Mouse (Mus musculus) lung, embryonic 15.5 days (tissue): Measurements from ENCODE around the gene Mapkap1. TPM values are rescaled to one million over a fixed set of nuclear protein-coding genes. Genes with fewer than 3 reads are reported as not detected.

Experiments
- ATAC-seq: fragments of 200-750 bp; cut with Nextera tagmentation; 2 replicates; pipeline ENCODE4 v1.8.0; 2017; ENCODE audit warnings: moderate number of reproducible peaks, borderline replicate concordance; ENCODE audit not compliant: low FRiP score, low TSS enrichment; ENCODE audit errors: extremely low read depth
- H3K27ac ChIP-seq: fragments of 300-500 bp; sonication (generic); 2 replicates; pipeline ENCODE4 v1.5.1; 2015; ENCODE audit warnings: moderate library complexity, mild to moderate bottlenecking, inconsistent platforms
- H3K27me3 ChIP-seq: fragments of 300-500 bp; sonication (generic); 2 replicates; pipeline ENCODE4 v1.6.1; 2015; ENCODE audit warnings: inconsistent platforms
- H3K36me3 ChIP-seq: fragments of 300-500 bp; sonication (generic); 2 replicates; pipeline ENCODE4 v1.6.1; 2015; ENCODE audit warnings: inconsistent platforms
- H3K4me1 ChIP-seq: fragments of 300-500 bp; sonication (generic); 2 replicates; pipeline ENCODE4 v1.6.1; 2015; ENCODE audit warnings: inconsistent platforms
- H3K4me2 ChIP-seq: fragments of 300-500 bp; sonication (generic); 2 replicates; pipeline ENCODE4 v1.6.1; 2015; ENCODE audit warnings: inconsistent platforms, mild to moderate bottlenecking, moderate library complexity
- H3K4me3 ChIP-seq: fragments of 300-500 bp; sonication (generic); 2 replicates; pipeline ENCODE4 v1.5.1; 2015; ENCODE audit warnings: mild to moderate bottlenecking, inconsistent platforms
- H3K9ac ChIP-seq: fragments of 300-500 bp; sonication (generic); 2 replicates; pipeline ENCODE4 v1.6.1; 2015; ENCODE audit warnings: inconsistent platforms
- H3K9me3 ChIP-seq: fragments of 300-500 bp; sonication (generic); 2 replicates; pipeline ENCODE4 v1.6.1; 2016; ENCODE audit warnings: inconsistent platforms
- WGBS: fragments of 180-500 bp; shearing (Covaris S2); methylation state at CpG from one replicate; pipeline ENCODE4 v1.1.7; 2015; 5-methylcytosine and 5-hydroxymethylcytosine counted together
- polyA plus RNA-seq: library from polyadenylated mRNA; unstranded; fragments of >200 nt; fragmentation: Nextera tagmentation; extraction: Ambion mirVana; gene quantifications from 2 replicates; pipeline ENCODE4 v1.2.1, GENCODE M21; 2015

The Mapkap1 gene
- polyA plus RNA-seq, 1 experiment from 2014 or later, result 97.3 TPM

DNA sequence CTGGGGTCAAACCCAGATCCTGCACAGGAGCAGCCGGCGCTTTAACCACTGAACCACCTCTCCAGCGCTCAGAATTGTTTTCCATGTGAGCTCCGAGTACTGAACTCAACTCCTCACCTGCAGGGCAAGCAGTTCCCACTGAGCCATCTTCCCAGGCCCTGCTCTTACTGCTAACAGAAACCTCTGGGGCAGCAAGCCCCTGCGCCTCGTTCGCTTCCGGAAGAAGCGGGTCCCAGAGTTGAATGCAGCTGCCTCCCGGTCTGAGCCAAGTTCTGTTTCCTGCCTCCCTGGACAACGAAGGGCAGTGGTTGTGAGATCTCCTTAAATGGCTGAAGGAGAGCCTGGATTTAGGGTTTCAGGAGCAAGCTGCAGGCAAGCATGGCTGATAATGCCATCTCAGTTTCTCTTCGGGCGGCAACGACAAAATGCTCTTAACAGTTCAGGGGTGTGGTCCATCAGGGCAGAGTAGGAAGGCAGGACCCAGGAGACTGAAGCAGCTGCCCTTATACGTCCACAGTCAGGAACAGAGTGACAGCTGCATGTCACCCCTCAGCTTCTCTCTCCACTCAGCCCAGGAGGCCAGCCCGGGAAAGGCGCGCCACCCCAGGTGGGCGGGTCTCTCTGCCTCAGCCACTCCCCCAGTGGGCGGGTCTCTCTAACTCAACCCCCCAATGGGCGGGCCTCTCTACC, 239.4 kb downstream of the Mapkap1 start:
- Histone ChIP-seq H3K36me3 (no peaks in the 10 kb centered on the region), H3K4me2 (peak overlapping the region; percentile 84), H3K27me3 (no peaks in the 10 kb centered on the region), H3K27ac (no peak overlapping the region), H3K4me1 (peaks cover 12% of the 10 kb centered on the region), H3K9me3 (no peaks in the 10 kb centered on the region), H3K9ac (peak overlapping the region; percentile 33), H3K4me3 (peak overlapping the region; percentile 44)
- peak; percentile 89 for ATAC-seq
- WGBS, result 9% methylated on average over 21 of the region's 21 CpGs

DNA sequence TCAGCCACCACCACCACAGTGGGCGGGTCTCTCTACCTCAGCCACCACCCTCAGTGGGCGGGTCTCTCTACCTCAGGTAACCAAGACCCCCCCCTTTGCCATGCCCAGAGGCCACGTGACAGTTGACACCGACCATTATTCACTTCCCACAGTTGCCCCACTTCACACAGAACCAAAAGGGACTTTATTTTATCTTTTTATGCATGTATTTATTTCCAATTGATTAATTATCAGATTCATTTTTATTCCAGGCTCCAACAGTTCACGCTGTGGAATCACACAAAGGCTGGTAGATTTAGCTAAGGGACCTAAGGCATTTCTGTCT, 239.9 kb downstream of the Mapkap1 start:
- no peak overlapping the region for H3K9ac ChIP-seq
- peak overlapping the region; percentile 44 for H3K4me3 ChIP-seq
- peaks cover 12% of the 10 kb centered on the region for H3K4me1 ChIP-seq
- H3K36me3 ChIP-seq, result no peaks in the 10 kb centered on the region
- peak overlapping the region; percentile 84 for H3K4me2 ChIP-seq
- no peak for ATAC-seq
- 9% methylated on average over 5 of the region's 5 CpGs for WGBS
- H3K27me3 ChIP-seq, result no peaks in the 10 kb centered on the region
- H3K27ac ChIP-seq, result no peak overlapping the region
- H3K9me3 ChIP-seq, result no peaks in the 10 kb centered on the region

DNA sequence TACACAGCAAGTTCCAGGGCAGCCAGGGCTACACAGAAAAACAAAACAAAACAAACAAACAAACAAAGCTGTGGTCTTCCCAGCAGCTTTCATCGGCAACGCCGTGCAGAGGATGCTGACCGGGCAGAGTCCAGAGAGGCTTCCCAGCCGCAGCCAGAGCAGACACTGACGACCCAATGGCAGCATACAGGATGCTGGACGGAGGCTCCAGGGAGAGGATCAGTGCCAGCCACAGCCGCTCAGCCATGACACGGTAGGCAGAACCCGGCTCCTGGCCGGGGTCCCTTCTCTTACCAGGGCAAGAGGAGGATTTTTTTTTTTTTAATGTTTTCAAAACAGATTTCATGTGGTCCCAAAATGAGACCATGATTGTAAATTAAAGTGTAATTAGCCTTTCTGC, 240.8 kb downstream of the Mapkap1 start:
- 65% methylated on average over 11 of the region's 11 CpGs for WGBS

DNA sequence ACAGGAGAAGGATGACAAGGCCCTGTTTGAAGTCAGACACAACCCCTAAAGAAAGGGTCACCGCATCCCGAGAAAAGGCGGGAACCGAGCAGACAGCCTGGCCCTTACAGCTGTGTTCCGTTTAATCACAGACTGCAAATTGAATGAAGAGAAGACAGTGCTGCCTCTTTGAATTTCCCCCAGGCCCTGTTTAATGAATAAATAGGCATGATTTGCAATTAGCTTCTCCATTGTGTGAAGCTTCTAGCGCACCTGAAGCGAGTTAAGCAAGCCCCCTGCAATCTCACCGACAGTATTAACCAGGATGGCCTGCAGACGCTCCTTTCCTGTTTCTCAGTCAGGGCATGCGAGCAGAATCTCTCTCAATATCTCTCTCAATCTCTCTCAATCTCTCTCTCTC, 261.2 kb downstream of the Mapkap1 start:
- WGBS, result 38% methylated on average over 10 of the region's 10 CpGs

More for the DNA sequence above, 240.8 kb downstream of the Mapkap1 start:
- Histone ChIP-seq H3K27me3 (no peaks in the 10 kb centered on the region), H3K9me3 (no peaks in the 10 kb centered on the region), H3K4me1 (peaks cover 12% of the 10 kb centered on the region), H3K4me3 (no peak overlapping the region), H3K4me2 (no peak overlapping the region), H3K9ac (no peak overlapping the region), H3K27ac (no peak overlapping the region), H3K36me3 (no peaks in the 10 kb centered on the region)
- no peak for ATAC-seq

DNA sequence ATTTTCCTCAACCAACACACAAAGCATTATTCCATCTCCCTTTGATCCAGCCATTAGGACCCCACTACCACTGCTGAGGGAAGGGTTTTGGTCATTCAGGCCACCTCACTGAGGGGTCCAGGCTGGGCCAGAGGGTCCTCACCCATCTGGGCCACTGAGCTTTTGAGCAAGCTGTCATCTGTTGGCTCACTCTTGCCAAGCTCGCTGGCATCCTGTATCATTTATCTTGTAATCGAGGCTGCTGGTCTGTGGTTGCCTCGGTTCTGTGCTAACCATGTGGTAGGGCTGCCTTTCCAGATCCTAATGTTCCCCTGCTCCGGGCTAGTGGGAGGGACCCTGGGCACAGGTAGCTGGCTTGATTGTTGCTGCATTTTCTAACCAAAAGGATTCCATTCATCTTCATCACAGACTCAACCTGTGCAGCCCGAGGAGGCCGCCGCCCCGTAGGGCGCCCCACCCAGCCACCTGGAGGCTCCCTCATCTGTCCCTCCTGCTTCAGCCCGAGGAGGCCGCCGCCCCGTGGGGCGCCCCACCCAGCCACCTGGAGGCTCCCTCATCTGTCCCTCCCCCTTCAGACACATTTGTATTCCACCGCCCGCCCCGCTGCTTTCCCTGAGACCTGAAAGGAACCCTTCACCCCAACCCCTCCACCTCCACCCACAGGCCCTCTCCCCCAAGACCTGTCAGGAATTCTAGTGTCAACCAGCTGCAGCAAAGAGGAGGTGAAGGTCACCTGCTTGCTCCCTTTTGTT, 262.0 kb downstream of the Mapkap1 start:
- no peak overlapping the region for H3K9ac ChIP-seq
- no peak overlapping the region for H3K4me3 ChIP-seq
- WGBS, result 29% methylated on average over 17 of the region's 17 CpGs

More for the DNA sequence above, 261.2 kb downstream of the Mapkap1 start:
- no peak overlapping the region for H3K9ac ChIP-seq
- no peak overlapping the region for H3K4me2 ChIP-seq
- no peak overlapping the region for H3K27ac ChIP-seq
- peaks cover 19% of the 10 kb centered on the region; the same call in 1 of the 2 replicates for H3K4me1 ChIP-seq
- H3K27me3 ChIP-seq, result 0 out of 2 replicates have a peak, but pooled peaks cover 5% of the 10 kb centered on the region
- no peaks in the 10 kb centered on the region for H3K36me3 ChIP-seq
- no peaks in the 10 kb centered on the region for H3K9me3 ChIP-seq
- ATAC-seq, result no peak
- H3K4me3 ChIP-seq, result no peak overlapping the region

DNA sequence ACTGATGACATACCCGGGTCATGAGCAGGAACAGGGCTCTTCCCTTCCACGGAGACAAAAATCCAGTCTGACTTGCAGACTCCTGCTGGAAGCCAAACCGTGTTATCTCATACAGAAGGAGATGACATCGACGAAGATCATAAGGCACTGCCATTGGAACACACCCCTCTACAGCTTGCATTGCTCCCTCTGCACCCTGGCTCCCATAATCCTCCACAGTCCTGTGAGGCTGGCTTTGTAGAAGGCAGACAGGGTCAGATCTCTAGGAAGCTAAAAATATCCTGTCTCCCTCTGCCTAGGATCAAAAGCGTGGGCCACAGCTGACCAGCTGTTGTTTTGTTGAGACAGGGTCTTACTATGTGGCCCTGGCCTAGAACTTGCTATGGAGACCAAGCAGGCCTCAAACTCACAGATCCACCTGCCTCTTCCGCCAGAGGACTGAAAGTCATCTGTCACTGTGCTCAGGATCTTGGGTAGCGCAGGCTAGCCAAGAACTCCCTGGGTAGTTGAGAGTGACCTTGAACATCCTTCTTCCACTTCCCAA, 262.7 kb downstream of the Mapkap1 start:
- H3K4me1 ChIP-seq, result peaks cover 24% of the 10 kb centered on the region
- no peaks in the 10 kb centered on the region for H3K9me3 ChIP-seq
- H3K36me3 ChIP-seq, result no peaks in the 10 kb centered on the region
- ATAC-seq, result no peak
- WGBS, result 35% methylated on average over 8 of the region's 8 CpGs
- no peak overlapping the region for H3K9ac ChIP-seq
- H3K27me3 ChIP-seq, result 0 out of 2 replicates have a peak, but pooled peaks cover 5% of the 10 kb centered on the region
- H3K27ac ChIP-seq, result no peak overlapping the region
- H3K4me3 ChIP-seq, result no peak overlapping the region
- no peak overlapping the region for H3K4me2 ChIP-seq

More for the DNA sequence above, 262.0 kb downstream of the Mapkap1 start:
- Histone ChIP-seq H3K27me3 (0 out of 2 replicates have a peak, but pooled peaks cover 5% of the 10 kb centered on the region), H3K9me3 (no peaks in the 10 kb centered on the region), H3K4me1 (peaks cover 19% of the 10 kb centered on the region; the same call in 1 of the 2 replicates), H3K27ac (no peak overlapping the region), H3K36me3 (no peaks in the 10 kb centered on the region), H3K4me2 (no peak overlapping the region)
- ATAC-seq, result no peak

DNA sequence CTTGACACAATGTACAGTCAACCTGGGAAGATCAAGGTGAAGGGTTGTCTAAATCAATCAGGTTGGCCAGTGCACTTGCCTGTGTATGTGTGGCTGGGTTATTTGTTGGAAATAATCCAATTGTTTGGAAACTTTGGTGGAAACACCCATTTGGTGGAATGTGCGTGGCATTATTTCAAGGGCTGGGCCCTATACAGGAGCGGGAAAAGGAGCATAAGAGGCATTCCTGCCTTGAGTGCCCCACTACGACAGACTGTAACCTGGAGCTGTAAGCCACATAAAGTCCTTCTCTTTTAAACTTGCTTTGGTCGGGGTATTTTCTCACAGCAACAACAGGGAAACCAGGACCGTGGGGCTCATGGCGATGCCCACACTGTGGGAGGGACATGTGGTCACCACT, 263.9 kb downstream of the Mapkap1 start:
- no peak overlapping the region for H3K27ac ChIP-seq
- no peak for ATAC-seq
- H3K4me3 ChIP-seq, result no peak overlapping the region
- H3K36me3 ChIP-seq, result 0 out of 2 replicates have a peak, but pooled peaks cover 6% of the 10 kb centered on the region
- H3K27me3 ChIP-seq, result 0 out of 2 replicates have a peak, but pooled peaks cover 5% of the 10 kb centered on the region
- no peaks in the 10 kb centered on the region for H3K9me3 ChIP-seq
- no peak overlapping the region for H3K4me2 ChIP-seq
- WGBS, result 72% methylated on average over 6 of the region's 6 CpGs
- no peak overlapping the region for H3K9ac ChIP-seq
- H3K4me1 ChIP-seq, result peaks cover 24% of the 10 kb centered on the region

DNA sequence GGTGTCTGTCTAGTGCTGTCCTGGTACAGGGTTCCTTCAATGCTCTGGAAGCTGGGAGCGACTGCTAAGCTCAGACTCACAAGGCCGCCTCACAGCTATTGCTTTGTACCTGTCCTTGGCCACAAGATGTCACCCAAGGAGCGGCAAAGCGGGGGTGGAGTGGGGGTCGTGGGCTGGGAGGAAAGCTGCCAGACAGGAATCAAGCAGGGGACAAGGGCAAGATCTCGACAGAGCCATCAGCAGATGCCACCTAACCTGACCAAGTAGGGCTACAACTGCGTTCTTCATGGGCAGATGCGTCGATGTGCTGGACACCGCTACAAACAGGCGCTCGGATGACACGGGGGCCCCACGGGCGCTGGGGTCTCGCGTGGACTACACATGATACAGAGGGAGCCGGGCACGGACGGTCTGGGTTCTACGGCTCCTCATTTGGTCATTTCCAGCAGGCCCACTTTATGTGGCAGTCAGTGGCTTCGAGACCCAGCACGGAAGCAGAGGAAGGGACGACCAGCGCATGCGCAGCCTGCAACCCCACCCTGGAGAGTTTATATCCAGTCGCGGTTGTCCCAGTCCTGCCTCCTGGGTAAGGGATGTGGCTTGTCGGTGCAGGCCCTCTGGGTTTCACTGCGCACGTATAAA, 264.9 kb downstream of the Mapkap1 start:
- peak; percentile 57; the same call in 1 of the 2 replicates for ATAC-seq
- WGBS, result 23% methylated on average over 31 of the region's 31 CpGs
- Histone ChIP-seq H3K36me3 (peaks cover 12% of the 10 kb centered on the region; the same call in 1 of the 2 replicates), H3K9me3 (no peaks in the 10 kb centered on the region), H3K4me1 (peaks cover 24% of the 10 kb centered on the region), H3K27me3 (0 out of 2 replicates have a peak, but pooled peaks cover 5% of the 10 kb centered on the region), H3K27ac (0 out of 2 replicates have a peak overlapping the region, but pooled peaks have one; percentile 27), H3K4me2 (peak overlapping the region; percentile 91), H3K9ac (peak overlapping the region; percentile 51), H3K4me3 (peak overlapping the region; percentile 49)

DNA sequence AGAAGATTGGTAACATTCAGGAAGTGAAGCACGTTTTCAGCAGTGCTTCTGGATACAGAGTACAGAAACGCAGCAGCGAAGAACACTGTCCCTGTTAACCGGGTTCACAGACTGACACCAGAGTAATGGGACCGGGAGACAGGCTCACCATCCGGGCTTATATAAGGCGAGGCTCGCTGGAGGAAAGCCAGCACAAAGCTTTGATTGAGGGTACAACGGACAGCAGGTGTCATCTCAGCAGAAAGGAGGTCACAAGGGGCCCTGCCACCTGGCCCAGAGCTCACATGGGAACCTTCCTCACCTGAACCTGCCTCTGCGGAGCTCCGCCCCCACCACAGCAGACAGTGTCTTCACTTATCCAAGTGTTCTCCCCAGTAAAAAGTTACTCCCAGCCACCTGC, 267.3 kb downstream of the Mapkap1 start:
- 73% methylated on average over 11 of the region's 11 CpGs for WGBS
- Histone ChIP-seq H3K4me2 (no peak overlapping the region), H3K36me3 (peaks cover 35% of the 10 kb centered on the region), H3K9ac (no peak overlapping the region), H3K4me3 (no peak overlapping the region), H3K4me1 (peaks cover 18% of the 10 kb centered on the region; the same call in 1 of the 2 replicates), H3K9me3 (no peaks in the 10 kb centered on the region), H3K27ac (no peak overlapping the region), H3K27me3 (no peaks in the 10 kb centered on the region)
- ATAC-seq, result no peak
